In the genomic region with DNA sequence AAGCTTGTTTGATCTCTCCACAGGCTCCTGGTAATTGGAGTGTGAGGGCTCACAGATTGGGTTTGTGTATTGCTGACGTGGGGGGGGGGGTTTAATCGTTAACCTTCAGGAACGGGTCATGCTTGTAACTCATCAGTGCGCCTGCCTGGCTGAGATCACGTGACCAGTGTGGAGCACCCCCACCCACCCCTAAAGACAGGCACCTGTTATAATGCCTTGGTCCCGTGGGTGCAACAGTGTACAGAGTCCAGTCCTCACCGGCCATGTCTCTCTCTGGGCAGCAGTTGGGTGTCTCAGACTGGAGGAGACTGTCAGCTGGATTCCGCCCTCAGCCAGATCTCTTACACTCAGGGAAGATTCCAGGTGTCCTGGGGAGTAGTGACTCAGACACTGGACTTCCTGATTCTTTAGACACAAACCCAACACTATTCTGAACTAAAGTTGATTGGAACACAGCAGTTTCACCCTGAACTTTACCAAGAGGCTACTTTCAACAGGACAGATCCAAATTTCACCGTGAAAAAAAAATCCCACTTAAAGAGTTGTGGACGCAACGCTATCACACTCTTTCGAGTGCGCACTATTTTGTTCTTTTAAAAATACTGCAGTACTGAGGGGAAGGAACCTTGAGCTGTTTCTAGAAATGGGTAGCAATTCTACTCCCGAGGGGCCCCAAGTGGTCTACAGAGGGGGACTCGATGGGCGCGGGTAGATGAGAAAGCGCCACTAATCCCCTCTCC, we compare ENCODE assay signal across 8 mouse cellular contexts. TPM values are rescaled to one million over a fixed set of nuclear protein-coding genes. Genes with fewer than 3 reads are reported as not detected.
DNase-seq lines count a peak whose midpoint lies in the region; ATAC-seq lines count a peak whose summit lies in the region.

No protein-coding gene starts in this region.

- no peak overlapping the region for H3K27ac ChIP-seq in hindbrain, embryonic 11.5 days (ENCODE audit: low read depth, low read length)
- no peak overlapping the region for H3K27ac ChIP-seq in limb, embryonic 13.5 days
- H3K27ac ChIP-seq in neural tube, embryonic 15.5 days (replicated peaks): peak overlapping the region; percentile 76; the same call in 1 of the 2 replicates

- no peaks in the 10 kb centered on the region; the same call in 1 of the 2 replicates for H3K36me3 ChIP-seq in erythroblast, embryonic 14.5 days (ENCODE audit: control insufficient read depth)
- H3K36me3 ChIP-seq in hindbrain, embryonic 11.5 days (ENCODE audit: control insufficient read depth, insufficient read depth, low read length): no peaks in the 10 kb centered on the region
- H3K36me3 ChIP-seq in limb, embryonic 13.5 days: no peaks in the 10 kb centered on the region
- H3K36me3 ChIP-seq in neural tube, embryonic 15.5 days: no peaks in the 10 kb centered on the region

- 2% methylated on average over 18 of the region's 18 CpGs for WGBS in hindbrain, embryonic 11.5 days
- 2% methylated on average over 18 of the region's 18 CpGs for WGBS in limb, embryonic 13.5 days
- WGBS in neural tube, embryonic 15.5 days: 1% methylated on average over 18 of the region's 18 CpGs

- H3K4me3 ChIP-seq in erythroblast, embryonic 14.5 days (replicated peaks): peak overlapping the region; percentile 58
- peak overlapping the region; percentile 48 for H3K4me3 ChIP-seq in hindbrain, embryonic 11.5 days (ENCODE audit: low read depth, low read length)
- peak overlapping the region; percentile 69 for H3K4me3 ChIP-seq in limb, embryonic 13.5 days
- H3K4me3 ChIP-seq in neural tube, embryonic 15.5 days (replicated peaks): peak overlapping the region; percentile 75

- ATAC-seq in erythroblast, adult 5-6 weeks (replicated peaks; ENCODE audit: low FRiP score, poor library complexity, severe bottlenecking): no peak
- ATAC-seq in hindbrain, embryonic 11.5 days (ENCODE audit: low FRiP score): no peak
- no peak for ATAC-seq in limb, embryonic 13.5 days (ENCODE audit: low FRiP score, low read depth)
- ATAC-seq in neural tube, embryonic 15.5 days (ENCODE audit: low FRiP score): no peak
- ATAC-seq in megakaryocyte-erythroid progenitor cell, adult 5-6 weeks (replicated peaks; ENCODE audit: low FRiP score, low TSS enrichment, poor library complexity, severe bottlenecking): no peak

- H3K9me3 ChIP-seq in erythroblast, embryonic 14.5 days (ENCODE audit: control insufficient read depth, low read length): no peaks in the 10 kb centered on the region
- no peaks in the 10 kb centered on the region for H3K9me3 ChIP-seq in hindbrain, embryonic 11.5 days (ENCODE audit: control insufficient read depth, low read length)
- H3K9me3 ChIP-seq in limb, embryonic 13.5 days: no peaks in the 10 kb centered on the region
- H3K9me3 ChIP-seq in neural tube, embryonic 15.5 days (replicated peaks): no peaks in the 10 kb centered on the region

- DNase-seq in R1 (ENCODE audit: low read depth, low spot score): peak; percentile 70
- peak; percentile 27 for DNase-seq in hindbrain, embryonic 11.5 days (ENCODE audit: low spot score)
- no peak for DNase-seq in layer of hippocampus, postnatal 36 days

- peaks cover 49% of the 10 kb centered on the region for H3K27me3 ChIP-seq in erythroblast, embryonic 14.5 days (ENCODE audit: control insufficient read depth)
- peaks cover 40% of the 10 kb centered on the region for H3K27me3 ChIP-seq in hindbrain, embryonic 11.5 days (ENCODE audit: control insufficient read depth, insufficient read depth, low read length)
- peaks cover 62% of the 10 kb centered on the region for H3K27me3 ChIP-seq in limb, embryonic 13.5 days
- H3K27me3 ChIP-seq in neural tube, embryonic 15.5 days (replicated peaks): peaks cover 62% of the 10 kb centered on the region

- H3K4me1 ChIP-seq in erythroblast, embryonic 14.5 days (ENCODE audit: control insufficient read depth): no peaks in the 10 kb centered on the region
- H3K4me1 ChIP-seq in hindbrain, embryonic 11.5 days (replicated peaks; ENCODE audit: control insufficient read depth, insufficient read depth, low read length): no peaks in the 10 kb centered on the region; the same call in 1 of the 2 replicates
- peaks cover 50% of the 10 kb centered on the region for H3K4me1 ChIP-seq in limb, embryonic 13.5 days
- peaks cover 40% of the 10 kb centered on the region for H3K4me1 ChIP-seq in neural tube, embryonic 15.5 days

- peak overlapping the region; percentile 94 for H3K4me2 ChIP-seq in hindbrain, embryonic 11.5 days (replicated peaks; ENCODE audit: low read depth, low read length)
- peak overlapping the region; percentile 97 for H3K4me2 ChIP-seq in limb, embryonic 13.5 days (replicated peaks)
- peak overlapping the region; percentile 91 for H3K4me2 ChIP-seq in neural tube, embryonic 15.5 days

- no peak overlapping the region for H3K9ac ChIP-seq in hindbrain, embryonic 11.5 days (ENCODE audit: low read depth, low read length)
- H3K9ac ChIP-seq in limb, embryonic 13.5 days: no peak overlapping the region; the same call in 1 of the 2 replicates
- peak overlapping the region; percentile 84 for H3K9ac ChIP-seq in neural tube, embryonic 15.5 days (replicated peaks)

RNA-seq across cellular contexts. Expression of a gene that starts 1.6 kb away (rescaled TPM):
- not detected in 2 replicates for polyA plus RNA-seq in erythroblast, embryonic 14.5 days (2012)
- not detected in 2 replicates for total RNA-seq in erythroblast, adult 5-6 weeks (2015; ENCODE audit: low replicate concordance)
- 1.1 TPM in 1 of 2 replicates, not detected in the other for total RNA-seq in erythroblast, adult 5-6 weeks (2017; ENCODE audit: low replicate concordance)
- 0.25 and 0.86 TPM in 2 replicates for polyA plus RNA-seq in hindbrain, embryonic 11.5 days (2014; fragmentation: Nextera tagmentation; extraction: Ambion mirVana)
- polyA plus RNA-seq in limb, embryonic 13.5 days (2015; fragmentation: Nextera tagmentation; extraction: Ambion mirVana): 0.70 and 1.0 TPM in 2 replicates
- polyA plus RNA-seq in neural tube, embryonic 15.5 days (2015; fragmentation: Nextera tagmentation; extraction: Ambion mirVana): 3.7 and 9.1 TPM in 2 replicates
- total RNA-seq in megakaryocyte-erythroid progenitor cell, adult 5-6 weeks (2014; fragmentation: Nextera tagmentation): not detected in 2 replicates
- total RNA-seq in megakaryocyte-erythroid progenitor cell, adult 5-6 weeks (2017): not detected in 2 replicates
- 10 to 100 TPM; 19.9 to 25.2 TPM for total RNA-seq in layer of hippocampus, postnatal 36 days (2021)

Comparison
In these comparisons a context has a peak if more than half of its experiments do, and no peak if none do; other contexts are left out.
1. DNase-seq: peak in R1 (single experiment) and hindbrain, embryonic 11.5 days (single experiment); none in layer of hippocampus, postnatal 36 days (0 of 2).
2. Peak in every context shown above with its lines, with median percentiles within 50 percentile points of each other: H3K4me3 ChIP-seq and H3K4me2 ChIP-seq.